Mouse (Mus musculus): Measurements from ENCODE around the gene Gm5483.
"Not testable (repeated sequence)": the region's sequence is repeated elsewhere in the genome, so short reads cannot be mapped to it uniquely, and the experiment has no call there.

Gene Gm5483

GRCm38 (mm10) chr16:36183912-36184311 lies at the start of gene Gm5483:
Gm5483 (plus strand) TSS chr16:36184212.
- DNase-seq (ENCODE audit: low spot score) = not testable (repeated sequence)

DNA sequence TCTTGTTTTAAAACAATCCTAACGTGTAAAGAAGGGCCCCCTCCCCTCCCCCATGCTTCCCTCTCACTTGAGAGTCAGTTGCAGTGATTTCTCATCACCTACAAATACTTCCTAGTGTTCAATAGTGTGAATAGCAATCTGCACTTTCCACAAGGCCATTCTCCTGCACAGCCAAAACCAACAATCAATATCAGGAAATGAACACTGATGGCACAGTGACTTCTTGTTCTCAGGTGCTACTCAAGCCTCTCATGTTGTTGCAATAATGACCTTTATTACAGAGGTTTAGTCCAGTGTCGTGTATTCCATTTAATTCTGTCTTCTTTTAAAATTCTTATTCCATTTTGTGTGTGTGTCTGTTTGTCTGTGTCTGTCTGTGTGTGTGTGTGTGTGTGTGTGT lies 45.8 kb upstream of the Gm5483 start:
- no peak for DNase-seq (ENCODE audit: low spot score)

GRCm38 (mm10) chr16:36156402-36156975 lies 27.5 kb upstream of the Gm5483 start, which contains the start of gene Stfa2l1:
Stfa2l1 (plus strand) TSS chr16:36156811.
- no peak for DNase-seq (ENCODE audit: low spot score)

DNA sequence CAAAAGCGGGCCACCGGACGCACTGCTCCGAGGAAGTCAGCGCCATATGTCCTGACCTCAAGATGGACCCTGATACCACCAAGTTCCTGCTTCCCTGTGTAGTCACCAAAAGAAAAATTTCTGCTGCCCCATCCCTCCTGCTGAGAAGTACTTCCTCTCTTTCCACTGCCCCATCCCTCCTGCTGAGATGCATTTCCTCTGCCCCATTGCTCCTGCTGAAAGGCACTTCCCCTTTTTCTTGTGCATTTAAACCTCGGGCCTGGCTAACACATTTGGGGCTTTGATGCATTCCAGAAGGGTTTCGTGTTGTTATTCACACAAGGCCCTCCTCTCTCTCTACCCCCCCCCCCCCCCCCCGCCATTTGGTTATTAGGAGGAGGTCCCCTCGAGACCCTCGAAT lies 16.2 kb upstream of the Gm5483 start:
- not testable (repeated sequence) for DNase-seq (ENCODE audit: low spot score)

DNA sequence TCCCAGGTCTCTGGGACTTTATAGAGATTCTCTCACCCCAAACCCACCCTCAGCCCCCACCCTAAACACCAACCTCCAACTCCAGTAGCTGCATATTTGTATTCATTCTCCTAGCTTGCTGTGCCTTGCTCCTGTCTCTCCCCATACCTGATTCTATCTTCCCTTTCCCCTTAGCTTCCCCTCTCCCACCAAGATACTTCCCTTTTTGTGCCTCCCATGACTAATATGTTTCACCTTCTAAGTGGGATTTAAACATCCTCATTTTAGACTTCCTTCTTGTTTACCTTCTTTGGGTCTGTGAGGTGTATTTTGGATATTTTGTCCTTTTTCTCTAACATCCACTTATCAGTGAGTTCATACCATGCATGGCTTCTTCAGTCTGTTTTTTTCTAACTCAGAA lies 7.9 kb upstream of the Gm5483 start:
- no peak for DNase-seq (ENCODE audit: low spot score)

- DNase-seq (ENCODE audit: low spot score) = no peak
Measured at GRCm38 (mm10) chr16:36179910-36180309, 4.1 kb upstream of the Gm5483 start.

GRCm38 (mm10) chr16:36199226-36199625 lies 15.2 kb downstream of the Gm5483 start:
- DNase-seq (ENCODE audit: low spot score) = no peak

GRCm38 (mm10) chr16:36203846-36204245 lies 19.8 kb downstream of the Gm5483 start:
- DNase-seq (ENCODE audit: low spot score) = no peak

GRCm38 (mm10) chr16:36205684-36206083 lies 21.7 kb downstream of the Gm5483 start:
- DNase-seq (ENCODE audit: low spot score) = not testable (repeated sequence)

DNA sequence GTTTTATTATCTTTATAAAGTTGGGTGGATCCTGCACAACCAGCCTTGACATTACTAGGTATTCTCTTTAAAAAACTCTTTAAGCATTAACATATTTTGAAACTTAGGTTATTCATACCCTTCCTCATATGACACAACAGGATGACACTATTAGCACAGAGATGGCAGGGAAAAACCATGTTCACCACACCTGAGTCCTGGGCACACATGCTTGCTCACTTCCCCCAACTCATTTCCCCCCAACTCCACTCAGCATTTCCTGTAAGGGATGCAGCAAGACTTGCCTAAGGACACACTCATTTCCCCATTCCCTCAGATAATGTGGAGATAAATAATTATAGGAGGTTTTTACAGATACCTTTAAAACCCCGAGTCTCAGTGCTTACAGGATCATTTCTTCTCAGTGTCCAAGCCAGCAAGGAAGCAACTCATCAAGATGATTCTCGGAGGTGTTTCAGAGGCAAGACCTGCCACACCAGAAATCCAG lies 26.0 kb downstream of the Gm5483 start, which contains the start of gene Gm5416:
Gene Gm5416, plus strand, starts transcription at position 437 of the 487 bp plus-strand sequence.
- no peak for DNase-seq (ENCODE audit: low spot score)

- not testable (repeated sequence) for DNase-seq (ENCODE audit: low spot score)
Measured at GRCm38 (mm10) chr16:36221168-36221567, 37.2 kb downstream of the Gm5483 start, which contains the start of gene 2010005H15Rik. 2010005H15Rik (plus strand) TSS chr16:36221468.
